Mouse (Mus musculus): ENCODE measurements at regions not wholly inside any gene's neighbourhood (a gene's known extent, or its start where the extent isn't known, plus 50 kb on each side); places are given as distances from the start of the nearest gene placed in this dataset.

- no peak for TF ChIP-seq CTCF (IDR thresholded peaks at IDR 0.05; ENCODE audit: insufficient read depth, low read depth, low read length)
- no peak for TF ChIP-seq POLR2A (IDR thresholded peaks at IDR 0.05; ENCODE audit: insufficient read depth, low read depth, low read length)
These were observed 248.7 kb downstream of the Nsun3 start for GRCm38 (mm10) chr16:62537730-62538479.
